Mouse (Mus musculus) ES-Bruce4 (cell line): ENCODE measurements around the gene Mcoln2.

Source experiments
- CTCF ChIP-seq: IDR thresholded peaks from one replicate; pipeline ENCODE4 v1.8.1; 2011; ENCODE audit warnings: low read depth, low read length
- EP300 ChIP-seq: IDR thresholded peaks from 2 replicates; pipeline ENCODE4 v1.6.1; 2011; ENCODE audit warnings: low read depth, low read length; ENCODE audit not compliant: insufficient read depth
- POLR2A ChIP-seq: IDR thresholded peaks from one replicate; pipeline ENCODE4 v1.8.1; 2011; ENCODE audit warnings: low read length; ENCODE audit not compliant: insufficient read depth

DNA sequence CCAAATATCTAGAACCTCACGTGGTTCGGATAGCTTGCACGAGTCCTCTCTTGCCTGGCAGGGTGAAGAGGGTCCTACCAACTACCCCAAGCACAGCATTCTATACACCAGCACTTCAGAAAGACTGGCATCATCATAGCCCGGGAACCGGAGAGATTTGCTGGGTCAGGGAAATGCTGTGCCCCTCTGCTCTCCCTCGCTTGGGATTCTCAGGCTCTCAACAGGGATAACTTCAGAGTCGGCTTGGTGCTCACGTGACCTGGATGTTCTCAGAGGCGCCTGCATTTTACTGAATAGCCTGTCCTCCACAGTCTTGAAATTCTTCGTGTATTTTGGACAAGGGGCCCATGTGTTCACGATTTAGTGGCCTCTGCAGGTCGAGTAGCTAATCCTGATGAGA lies 48.2 kb downstream of the Mcoln2 start:
- TF ChIP-seq CTCF, result no peak
- no peak for TF ChIP-seq EP300
- no peak for TF ChIP-seq POLR2A
